Mouse (Mus musculus) v-Abl transformed pro-B cells (cell line): ENCODE measurements around the gene Diexf.

Experiments
- in situ Hi-C, 2 experiments: fragments of 400-800 bp; cut with MboI; formaldehyde crosslinking; loops; one replicate each; pipeline ENCODE4 v1.15.1; 2025; ENCODE audit not compliant: unreplicated experiment in 2 of 2

Diexf gene

GRCm38 (mm10) chr1:193090894-193091293 is 39.2 kb downstream of the Diexf start:
- in situ Hi-C loops = no loop called here

DNA sequence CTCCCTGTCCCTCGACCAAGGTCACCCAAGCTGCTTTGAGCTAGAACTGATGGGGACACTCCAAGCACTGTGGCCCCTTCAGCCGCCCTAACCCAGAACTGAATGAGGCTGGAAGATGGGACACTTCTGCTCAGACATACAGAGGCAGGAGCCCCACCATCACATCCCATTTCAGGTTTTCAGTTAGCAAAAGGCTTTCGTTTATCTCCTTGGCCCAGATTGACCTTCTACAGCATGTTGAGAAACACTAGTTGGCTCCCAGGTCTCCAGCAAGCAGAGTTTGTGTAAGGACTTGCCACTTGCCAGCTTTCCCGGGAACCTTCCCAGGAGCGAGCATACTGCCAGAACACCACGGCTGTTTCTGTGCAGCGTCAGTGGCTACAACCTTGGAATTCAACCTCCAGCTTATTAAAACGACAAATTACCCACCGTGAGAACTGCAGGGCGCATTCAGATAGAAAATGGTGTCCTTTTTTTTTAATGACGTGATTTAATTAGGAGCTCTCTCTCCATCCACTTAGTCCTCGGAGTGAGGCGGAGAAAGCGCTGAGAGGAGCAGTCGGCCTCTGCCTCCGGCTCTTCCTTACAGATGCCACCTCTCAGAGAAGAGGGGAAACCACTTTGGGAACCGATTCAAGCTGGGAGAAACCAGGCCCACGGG is 39.7 kb downstream of the Diexf start:
- in situ Hi-C loops = no loop called here

DNA sequence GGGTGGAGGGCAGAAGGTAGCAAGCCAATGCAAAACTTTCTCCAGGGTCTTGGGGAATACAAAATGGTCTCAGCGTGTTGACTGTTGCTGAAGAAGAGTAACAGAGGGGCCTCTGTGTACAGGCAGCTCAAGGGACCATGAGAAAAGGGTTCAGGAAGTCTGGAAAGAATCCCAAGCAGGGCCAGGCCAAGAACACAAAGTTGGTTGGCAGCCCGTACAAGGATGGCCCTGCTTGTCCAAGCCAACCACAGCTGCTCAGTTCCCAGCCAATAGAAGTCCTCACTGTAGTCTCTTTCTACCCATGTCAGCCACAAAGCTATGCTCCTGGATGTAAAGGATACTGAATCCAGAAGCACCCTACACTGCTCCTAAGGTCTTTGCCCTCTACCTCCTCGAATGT is 40.4 kb downstream of the Diexf start:
- in situ Hi-C loops = no loop called here

DNA sequence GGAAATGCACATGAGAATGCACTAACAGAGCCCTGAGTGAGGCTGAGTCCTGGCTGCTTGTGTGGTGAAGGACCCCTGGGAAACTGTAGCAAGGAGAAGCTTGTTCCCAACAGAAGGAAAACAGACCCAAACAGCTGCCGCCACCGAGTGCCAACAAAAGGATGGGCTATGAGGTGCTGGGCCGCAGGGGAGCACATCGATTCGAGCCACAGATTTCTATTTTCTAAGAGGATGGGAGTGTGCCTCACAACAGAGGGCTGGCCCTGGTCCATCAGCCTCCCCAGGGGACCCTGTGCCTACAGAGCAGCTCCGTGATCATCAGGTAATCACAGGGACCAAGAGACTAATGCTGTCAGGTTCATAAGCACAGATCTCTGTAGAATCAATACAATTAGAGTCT is 40.9 kb downstream of the Diexf start:
- in situ Hi-C loops = no loop called here

DNA sequence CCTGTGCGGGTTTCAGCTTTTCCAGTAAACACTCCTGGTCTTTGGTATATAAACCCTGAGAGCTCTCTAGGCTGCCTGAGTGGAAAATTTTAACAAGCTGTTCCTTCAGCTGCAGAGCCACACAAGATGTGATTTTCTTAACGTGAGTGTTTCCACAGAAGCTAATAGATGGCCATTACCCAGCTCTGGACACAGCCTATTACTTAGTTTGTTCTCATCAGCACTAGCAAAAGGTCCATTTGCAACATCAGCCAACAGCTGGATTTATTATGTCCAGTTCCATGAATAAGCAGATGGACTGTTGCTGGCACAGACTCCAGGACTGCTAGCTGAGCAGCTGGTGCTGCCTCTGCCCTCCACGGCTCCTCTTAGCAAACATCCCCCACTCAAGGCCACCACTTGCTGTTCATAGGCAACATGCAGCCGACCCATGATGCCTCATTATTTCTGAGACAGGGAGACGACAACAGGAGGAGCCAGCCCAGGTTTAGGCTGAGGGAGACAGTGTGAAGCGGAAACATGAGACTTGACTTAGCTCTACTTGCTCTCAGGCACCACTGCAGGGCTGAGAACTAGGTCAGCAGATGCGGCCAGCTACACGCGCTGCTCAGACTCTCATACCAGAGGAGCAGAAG is 43.1 kb downstream of the Diexf start:
- in situ Hi-C loops = no loop called here

DNA sequence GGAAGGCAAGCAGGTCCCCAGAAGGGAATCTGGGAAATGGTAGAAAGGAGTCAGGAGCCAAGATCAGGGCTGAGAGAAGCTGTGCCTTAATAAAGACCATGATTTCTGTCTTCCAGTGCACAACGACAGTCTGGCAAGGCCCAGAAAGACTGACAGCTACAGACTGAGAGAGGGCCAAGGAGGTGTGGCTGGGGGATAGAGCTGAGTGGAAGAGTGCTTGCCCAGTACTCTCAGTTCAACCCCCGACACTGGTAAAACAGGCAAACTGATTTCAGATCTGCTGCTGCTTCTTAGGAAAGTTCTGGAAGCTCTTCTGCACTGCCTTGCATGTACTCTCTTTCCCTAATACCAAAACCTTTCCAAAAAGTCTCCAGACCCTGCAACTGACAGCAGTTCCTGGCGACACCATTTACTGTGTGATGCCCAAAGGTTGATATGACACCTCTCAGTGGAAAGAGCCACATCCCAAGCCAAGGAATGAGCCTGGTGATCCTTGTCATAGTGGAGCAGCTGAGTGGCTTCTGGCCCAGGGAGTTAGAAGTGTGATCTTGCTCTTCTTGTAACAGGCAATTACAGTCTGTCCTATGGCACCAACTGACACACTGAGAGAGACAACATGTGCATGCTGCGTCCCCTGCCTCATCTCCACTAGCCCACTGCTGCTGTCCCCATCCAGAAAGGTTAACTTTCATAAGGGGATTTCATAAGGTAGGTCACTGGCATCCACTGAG is 43.8 kb downstream of the Diexf start:
- in situ Hi-C loops = no loop called here

DNA sequence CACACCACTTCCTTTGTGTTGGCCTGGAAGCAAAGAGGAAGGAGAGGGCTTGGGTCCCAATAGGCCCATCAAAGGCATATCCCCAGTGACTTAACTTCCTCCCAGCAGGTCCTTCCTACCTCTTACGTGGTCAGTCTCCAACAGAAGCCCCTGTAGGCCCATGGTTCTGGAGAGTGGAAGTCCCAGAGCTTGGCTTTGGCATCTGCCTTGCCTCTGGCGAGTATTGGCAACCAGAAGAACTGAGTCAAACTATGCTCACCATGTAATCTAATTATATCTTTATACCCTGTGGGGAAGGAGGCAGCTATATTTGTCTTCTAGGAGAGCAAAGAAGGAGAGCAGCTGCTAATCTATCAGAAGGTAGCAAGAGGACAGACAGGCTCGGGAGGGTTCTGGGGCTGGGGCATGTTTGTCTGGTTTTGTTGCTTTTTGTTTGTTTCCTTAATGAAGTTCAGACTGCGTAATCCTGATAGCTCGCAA is 44.5 kb downstream of the Diexf start:
- in situ Hi-C loops = no loop called here

DNA sequence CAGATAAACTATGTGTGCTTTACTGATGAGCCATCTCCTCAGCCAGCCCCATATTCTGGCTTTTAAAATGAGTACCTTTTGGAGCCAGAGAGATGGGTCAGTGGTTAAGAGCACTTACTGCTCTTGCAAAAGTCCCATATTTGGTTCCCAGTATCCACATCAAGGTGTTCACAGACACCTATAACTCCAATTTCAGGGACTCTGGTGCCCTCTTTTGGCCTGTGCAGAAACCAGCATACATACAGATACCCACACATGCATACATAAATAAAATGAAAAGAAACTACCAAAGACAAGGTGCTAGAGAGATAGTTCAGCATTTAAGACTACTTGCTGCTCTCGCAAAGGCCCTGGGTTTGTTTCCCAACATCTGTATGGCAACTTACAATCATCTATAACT is 46.1 kb downstream of the Diexf start:
- in situ Hi-C loops = no loop called here

- in situ Hi-C loops = no loop called here
These were observed 47.0 kb downstream of the Diexf start for GRCm38 (mm10) chr1:193083051-193083450.

GRCm38 (mm10) chr1:193082311-193082921 is 47.7 kb downstream of the Diexf start:
- in situ Hi-C loops = no loop called here

DNA sequence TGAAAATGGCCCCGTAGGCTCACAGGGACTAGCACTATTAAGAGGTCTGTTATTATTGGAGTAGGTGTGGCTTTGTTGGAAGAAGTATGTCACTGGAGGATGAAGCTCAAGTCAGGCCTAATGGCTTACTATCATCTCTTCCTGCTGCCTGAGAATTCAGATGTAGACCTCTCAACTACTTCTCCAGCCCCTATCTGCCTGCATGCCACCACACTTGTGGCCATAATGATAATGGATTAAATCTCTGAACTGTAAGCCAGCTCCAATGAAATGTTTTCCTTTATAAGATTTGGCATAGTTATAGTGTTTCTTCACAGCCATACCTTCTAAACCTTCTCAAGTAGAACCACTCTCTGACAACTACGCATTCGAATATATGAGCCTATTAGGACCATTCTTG is 67.5 kb downstream of the Diexf start:
- in situ Hi-C loops = no loop called here

- in situ Hi-C loops = no loop called here
These were observed 69.9 kb downstream of the Diexf start for GRCm38 (mm10) chr1:193060167-193060566.

DNA sequence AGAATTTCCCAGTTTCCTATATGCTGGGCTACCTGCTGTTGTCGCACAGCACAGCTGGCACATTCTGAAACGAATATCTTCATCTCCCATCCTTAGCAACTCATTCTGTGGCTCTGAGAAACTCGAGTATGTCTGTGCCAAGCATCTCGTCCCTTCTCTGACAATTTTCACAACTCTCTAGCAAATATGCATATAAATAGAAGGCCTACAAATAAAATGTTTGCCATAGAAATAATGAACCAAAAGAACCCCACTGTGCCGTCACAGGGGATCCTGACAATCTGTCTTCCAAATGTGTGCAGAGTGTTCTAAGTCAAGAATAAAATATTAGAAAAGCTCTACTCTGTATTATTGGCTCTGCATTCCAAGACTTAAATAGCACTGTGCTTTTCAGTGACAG is 70.5 kb downstream of the Diexf start:
- in situ Hi-C loops = no loop called here

- in situ Hi-C loops = no loop called here
These were observed 75.7 kb downstream of the Diexf start for GRCm38 (mm10) chr1:193054401-193054800.

- in situ Hi-C loops = no loop called here
These were observed 77.0 kb downstream of the Diexf start for GRCm38 (mm10) chr1:193053065-193053464.

GRCm38 (mm10) chr1:193047616-193048015 is 82.5 kb downstream of the Diexf start:
- in situ Hi-C loops = no loop called here

DNA sequence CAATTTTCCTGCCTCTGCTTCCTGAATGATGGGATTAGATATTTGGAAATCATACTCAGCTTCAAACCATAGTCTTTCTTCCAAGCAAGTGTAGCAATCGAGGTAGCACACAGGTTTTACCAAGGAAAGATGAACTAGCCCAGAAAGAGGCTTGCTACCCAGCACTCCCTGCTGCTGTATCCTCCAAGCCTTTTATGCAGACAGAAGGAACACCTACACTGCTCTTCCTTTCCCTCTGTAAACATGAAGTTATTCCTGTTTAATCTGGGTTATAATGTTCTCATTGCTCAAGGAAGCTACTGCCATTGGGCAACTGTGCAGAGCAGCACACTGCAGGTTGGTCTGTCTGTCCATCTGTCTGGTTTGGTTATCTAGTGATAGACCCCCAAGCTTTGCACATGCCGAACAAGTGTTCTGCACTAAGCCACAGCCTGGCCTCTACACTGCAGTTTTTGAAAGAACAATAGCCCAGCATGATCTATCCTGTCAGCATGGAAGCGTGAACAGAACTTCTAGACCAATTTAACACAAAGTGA is 87.2 kb downstream of the Diexf start:
- in situ Hi-C loops = no loop called here
